Mouse (Mus musculus) myocyte (in vitro differentiated cells): ENCODE measurements around the gene Muc2.

Experiments used
- CEBPB ChIP-seq: IDR thresholded peaks from 2 replicates; pipeline ENCODE4 v1.6.1; 2011; ENCODE audit warnings: mild to moderate bottlenecking, moderate library complexity; ENCODE audit not compliant: poor library complexity, insufficient read depth, severe bottlenecking
- E2F4 ChIP-seq: IDR thresholded peaks from one replicate; pipeline ENCODE4 v1.6.1; 2011; ENCODE audit warnings: mild to moderate bottlenecking, control low read depth, moderate library complexity; ENCODE audit not compliant: insufficient read depth
- MAX ChIP-seq: IDR thresholded peaks from one replicate; pipeline ENCODE4 v1.6.1; 2011; ENCODE audit warnings: low read depth, mild to moderate bottlenecking, control low read depth
- MYOD1 ChIP-seq, 3 experiments: IDR thresholded peaks; one replicate each; pipeline ENCODE4 v1.6.1; 2011; ENCODE audit warnings: control low read depth in 2 of 3, low read depth in 2 of 3, mild to moderate bottlenecking in 2 of 3, moderate library complexity in 1 of 3; ENCODE audit not compliant: insufficient read length in 2 of 3, control insufficient read depth in 1 of 3
- MYOG ChIP-seq, 3 experiments: IDR thresholded peaks; one replicate each; pipeline ENCODE4 v1.6.1; 2011; ENCODE audit warnings: control low read depth in 2 of 3, low read depth in 2 of 3, mild to moderate bottlenecking in 2 of 3; ENCODE audit not compliant: insufficient read length in 2 of 3, control insufficient read depth in 1 of 3, insufficient read depth in 1 of 3
- POLR2A ChIP-seq: IDR thresholded peaks from one replicate; pipeline ENCODE4 v1.6.1; 2011; ENCODE audit warnings: low read depth, mild to moderate bottlenecking, control low read depth, moderate library complexity; ENCODE audit not compliant: insufficient read length
- POLR2AphosphoS2 ChIP-seq: IDR thresholded peaks from one replicate; pipeline ENCODE4 v1.6.1; 2011; ENCODE audit warnings: low read depth, control low read depth; ENCODE audit not compliant: insufficient read length
- TCF3 ChIP-seq: IDR thresholded peaks from one replicate; pipeline ENCODE4 v1.6.1; 2011; ENCODE audit warnings: low read depth, control low read depth; ENCODE audit not compliant: insufficient read length
- USF1 ChIP-seq: IDR thresholded peaks from one replicate; pipeline ENCODE4 v1.6.1; 2011; ENCODE audit warnings: low read depth, mild to moderate bottlenecking, control low read depth, moderate library complexity

DNA sequence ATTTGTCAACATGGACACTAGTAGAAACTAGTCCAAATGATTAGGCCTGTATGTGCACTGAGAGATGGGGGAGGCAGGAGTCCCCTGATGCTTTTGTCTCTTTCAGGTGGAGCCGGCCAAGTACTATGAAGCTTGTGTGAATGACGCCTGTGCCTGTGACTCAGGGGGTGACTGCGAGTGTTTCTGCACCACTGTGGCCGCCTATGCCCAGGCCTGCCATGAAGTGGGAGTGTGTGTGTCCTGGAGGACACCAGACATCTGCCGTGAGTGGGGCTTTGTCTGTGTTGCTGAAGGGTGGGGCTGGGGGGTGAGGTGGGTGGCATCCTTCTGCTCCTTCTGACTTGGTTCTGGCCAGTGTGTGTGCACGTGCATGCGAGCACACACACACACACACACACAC is 113.1 kb downstream of the Muc2 start:
- TF ChIP-seq CEBPB, result no peak
- no peak for TF ChIP-seq USF1
- TF ChIP-seq POLR2A, result no peak
- no peak for TF ChIP-seq POLR2AphosphoS2
- TF ChIP-seq MAX, result no peak
- TF ChIP-seq E2F4, result no peak
- no peak for TF ChIP-seq TCF3
- no peak for TF ChIP-seq MYOD1 (IDR thresholded peaks at IDR 0.05; ENCODE audit: control insufficient read depth in 1 of 3, insufficient read length in 2 of 3, low read depth in 2 of 3)
- no peak for TF ChIP-seq MYOG (IDR thresholded peaks at IDR 0.05; ENCODE audit: control insufficient read depth in 1 of 3, insufficient read depth in 1 of 3, insufficient read length in 2 of 3, low read depth in 2 of 3)
